Mouse (Mus musculus) C2C12 (cell line): ENCODE data around the gene Bpifb9a.
"Not testable (repeated sequence)": the region's sequence is repeated elsewhere in the genome, so short reads cannot be mapped to it uniquely, and the experiment has no call there.

Source experiments
- CTCF ChIP-seq: IDR thresholded peaks from one replicate; pipeline ENCODE4 v1.5.1; 2011; ENCODE audit not compliant: control insufficient read depth, insufficient read depth, insufficient read length
- MYOG ChIP-seq: IDR thresholded peaks from one replicate; pipeline ENCODE4 v1.6.1; 2011; ENCODE audit not compliant: control insufficient read depth, insufficient read length; ENCODE audit errors: extremely low read depth
- USF1 ChIP-seq: IDR thresholded peaks from one replicate; pipeline ENCODE4 v1.6.1; 2011; ENCODE audit warnings: low read depth, mild to moderate bottlenecking, control low read depth, moderate library complexity

- TF ChIP-seq USF1, CTCF, MYOG: not testable (repeated sequence)
Measured at GRCm38 (mm10) chr2:154264397-154264796, 6.7 kb downstream of the Bpifb9a start.
